Mouse (Mus musculus) macrophage (primary cell): ENCODE data around the gene Gm49711. TPM values are rescaled to one million over a fixed set of nuclear protein-coding genes. Genes with fewer than 3 reads are reported as not detected.
"Not testable (repeated sequence)": the region's sequence is repeated elsewhere in the genome, so short reads cannot be mapped to it uniquely, and the experiment has no call there.

Experiments
- H3K27ac ChIP-seq: fragments of 350-480 bp; formaldehyde crosslinking; 2 replicates; pipeline ENCODE4 v1.9.0; 2021
- H3K36me3 ChIP-seq: fragments of 350-480 bp; formaldehyde crosslinking; 2 replicates; pipeline ENCODE4 v1.9.0; 2021; ENCODE audit errors: inconsistent target
- H3K4me3 ChIP-seq: fragments of 350-480 bp; formaldehyde crosslinking; 2 replicates; pipeline ENCODE4 v1.9.0; 2021; ENCODE audit errors: inconsistent target
- H3K79me2 ChIP-seq: fragments of 350-480 bp; formaldehyde crosslinking; 2 replicates; pipeline ENCODE4 v1.9.0; 2021; ENCODE audit errors: inconsistent target
- WGBS: methylation state at CpG from one replicate; pipeline ENCODE4 v1.1.7; 2026; ENCODE audit warnings: inconsistent platforms; ENCODE audit not compliant: missing documents; 5-methylcytosine and 5-hydroxymethylcytosine counted together
- polyA plus RNA-seq: library from polyadenylated mRNA; stranded (reverse); fragments of 250-400 nt; gene quantifications from 3 replicates; pipeline ENCODE4 v1.2.4, GENCODE M21; 2018; ENCODE audit warnings: inconsistent platforms

The Gm49711 gene
- polyA plus RNA-seq, 1 experiment from 2014 or later, result not detected

- H3K4me3 ChIP-seq, result no peak overlapping the region
- H3K27ac ChIP-seq, result no peak overlapping the region
- no peaks in the 10 kb centered on the region for H3K36me3 ChIP-seq
- no peaks in the 10 kb centered on the region for H3K79me2 ChIP-seq
- WGBS, result 16% methylated on average over 14 of the region's 14 CpGs
Observed at GRCm38 (mm10) chr16:92158021-92158455, 99.9 kb downstream of the Gm49711 start.

GRCm38 (mm10) chr16:92158461-92159091, 100.5 kb downstream of the Gm49711 start:
- Histone ChIP-seq H3K27ac (no peak overlapping the region), H3K36me3 (no peaks in the 10 kb centered on the region), H3K79me2 (no peaks in the 10 kb centered on the region), H3K4me3 (no peak overlapping the region)
- 8% methylated on average over 30 of the region's 30 CpGs for WGBS

DNA sequence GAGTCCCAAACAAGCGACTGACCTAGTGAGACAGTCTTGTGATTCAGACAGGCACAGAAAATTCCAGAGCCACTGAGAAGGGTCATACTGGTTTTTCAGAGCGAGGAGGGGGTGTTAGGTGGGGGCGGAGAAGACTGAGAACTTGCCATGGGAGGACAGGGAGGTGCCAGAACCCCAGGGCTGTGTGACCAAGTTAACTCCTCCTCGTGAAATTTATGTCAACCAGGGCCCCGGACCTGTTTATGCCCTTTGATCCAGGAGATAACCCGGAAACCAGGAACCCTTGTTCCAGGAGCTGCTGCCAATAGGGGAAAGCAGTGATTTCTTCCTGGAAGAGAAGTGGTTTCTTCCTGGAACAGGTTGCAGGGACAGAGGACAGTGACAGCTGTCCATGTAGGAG, 101.0 kb downstream of the Gm49711 start:
- Histone ChIP-seq H3K4me3 (no peak overlapping the region), H3K36me3 (no peaks in the 10 kb centered on the region), H3K27ac (no peak overlapping the region), H3K79me2 (no peaks in the 10 kb centered on the region)
- WGBS, result 69% methylated on average over 6 of the region's 6 CpGs

DNA sequence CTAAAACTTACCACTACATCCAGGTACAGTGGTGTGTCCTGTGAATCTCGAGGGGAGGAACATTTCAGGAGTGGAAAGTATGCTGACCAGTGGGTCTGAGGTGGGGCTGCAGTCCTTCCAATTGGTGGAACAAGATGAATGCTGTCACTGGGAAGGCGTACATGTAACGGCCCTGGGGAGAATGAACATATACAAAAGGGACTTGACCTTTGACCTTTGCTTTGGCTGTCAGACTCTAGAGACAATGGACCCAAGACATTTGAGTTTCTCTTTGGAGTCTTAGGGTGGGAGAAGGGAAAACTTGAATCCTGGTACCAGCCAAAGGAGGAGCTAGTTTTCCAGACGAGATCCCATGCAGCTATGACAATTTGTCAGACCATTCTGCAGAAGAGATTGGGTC, 104.2 kb downstream of the Gm49711 start:
- Histone ChIP-seq H3K4me3 (no peak overlapping the region), H3K27ac (no peak overlapping the region), H3K79me2 (no peaks in the 10 kb centered on the region), H3K36me3 (no peaks in the 10 kb centered on the region)
- 92% methylated on average over 4 of the region's 4 CpGs for WGBS

GRCm38 (mm10) chr16:92163545-92163944, 105.4 kb downstream of the Gm49711 start:
- H3K79me2 ChIP-seq, result no peaks in the 10 kb centered on the region
- H3K27ac ChIP-seq, result no peak overlapping the region
- H3K36me3 ChIP-seq, result no peaks in the 10 kb centered on the region
- 91% methylated on average over 4 of the region's 4 CpGs for WGBS
- H3K4me3 ChIP-seq, result no peak overlapping the region

DNA sequence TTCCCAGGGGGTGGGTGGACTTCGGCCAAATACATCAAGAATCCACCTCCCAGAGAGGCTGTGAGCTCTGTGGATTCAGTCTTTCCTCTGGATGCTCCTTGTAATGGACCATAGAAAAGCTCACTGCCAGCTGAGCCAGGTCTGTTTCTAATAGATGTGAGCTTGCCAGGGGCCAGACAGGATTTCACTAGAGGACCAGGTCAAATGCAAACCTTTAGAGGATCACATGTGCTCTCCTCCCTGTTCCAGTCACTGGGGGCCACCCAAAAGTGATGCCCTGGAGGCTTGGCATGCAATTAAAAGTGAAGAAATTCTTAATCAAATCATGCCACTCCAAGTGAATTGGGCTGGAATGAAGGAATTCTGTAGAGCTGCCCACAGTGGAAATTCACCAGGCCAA, 117.9 kb downstream of the Gm49711 start:
- H3K79me2 ChIP-seq, result no peaks in the 10 kb centered on the region
- H3K36me3 ChIP-seq, result no peaks in the 10 kb centered on the region
- H3K4me3 ChIP-seq, result no peak overlapping the region
- WGBS, result 100% methylated on average over 1 of the region's 1 CpGs
- H3K27ac ChIP-seq, result no peak overlapping the region

DNA sequence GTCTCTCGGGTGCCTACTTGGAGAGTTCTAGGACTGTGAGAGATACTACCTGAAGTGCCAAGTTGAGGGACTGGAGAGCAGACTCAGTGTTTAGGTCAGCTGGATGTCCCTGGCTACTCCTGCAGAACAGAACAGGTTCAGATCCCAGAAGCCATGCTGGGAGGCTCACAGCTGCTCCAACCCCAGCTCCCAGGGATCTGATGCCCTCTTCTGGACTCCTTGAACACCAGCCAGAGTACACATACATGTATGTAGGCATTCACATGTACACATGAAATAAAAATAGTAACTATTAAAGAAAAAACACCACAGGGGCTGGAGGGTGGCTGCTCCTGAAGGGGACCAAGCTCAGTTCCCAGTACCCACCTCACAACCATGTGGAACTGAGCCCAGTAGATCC, 119.6 kb downstream of the Gm49711 start:
- WGBS, result 80% methylated on average over 1 of the region's 1 CpGs
- H3K79me2 ChIP-seq, result no peaks in the 10 kb centered on the region
- no peak overlapping the region for H3K27ac ChIP-seq
- H3K36me3 ChIP-seq, result no peaks in the 10 kb centered on the region
- H3K4me3 ChIP-seq, result no peak overlapping the region

GRCm38 (mm10) chr16:92179306-92179705, 121.2 kb downstream of the Gm49711 start:
- no peaks in the 10 kb centered on the region for H3K79me2 ChIP-seq
- H3K36me3 ChIP-seq, result no peaks in the 10 kb centered on the region
- 87% methylated on average over 8 of the region's 8 CpGs for WGBS
- no peak overlapping the region for H3K4me3 ChIP-seq
- H3K27ac ChIP-seq, result no peak overlapping the region

DNA sequence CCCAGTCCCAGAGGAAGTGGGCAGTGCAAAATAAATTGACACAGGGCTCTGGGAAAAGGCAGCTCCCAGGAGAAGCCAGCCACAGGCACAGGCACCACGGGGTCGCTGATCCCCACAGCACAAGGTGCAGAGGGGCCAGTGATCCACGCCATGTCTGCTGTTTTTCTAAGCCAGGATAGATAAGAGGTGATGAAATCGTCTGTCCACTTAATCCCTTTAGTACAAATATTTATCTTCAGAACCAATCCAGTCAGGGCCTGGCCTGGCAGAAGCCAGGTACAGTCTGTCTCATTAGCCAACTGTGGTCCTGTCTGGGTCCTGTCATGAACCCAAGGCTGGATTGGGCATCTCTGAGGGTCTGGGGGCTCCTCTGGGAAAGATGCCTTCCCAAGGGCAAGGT, 125.4 kb downstream of the Gm49711 start:
- WGBS, result 79% methylated on average over 4 of the region's 4 CpGs
- Histone ChIP-seq H3K79me2 (no peaks in the 10 kb centered on the region), H3K4me3 (no peak overlapping the region), H3K27ac (no peak overlapping the region), H3K36me3 (no peaks in the 10 kb centered on the region)

DNA sequence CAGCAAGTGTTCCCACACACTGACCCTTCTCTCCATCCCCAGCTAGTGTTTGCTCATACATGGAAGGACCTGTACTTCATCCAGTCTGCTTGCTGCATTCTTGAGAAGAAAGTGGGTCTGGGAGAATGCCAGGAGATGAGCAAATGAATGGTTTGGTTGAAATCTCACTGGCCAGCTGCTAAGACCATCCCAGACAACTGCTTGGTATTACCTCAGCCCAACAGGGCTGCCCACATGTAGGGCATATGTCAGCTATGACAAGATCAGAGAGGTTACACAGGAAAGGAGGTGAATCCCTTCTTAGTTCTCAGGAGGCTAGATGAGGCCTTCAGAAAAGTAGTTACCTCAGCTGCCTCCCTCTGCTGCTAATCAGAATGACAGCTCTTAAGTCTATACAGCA, 132.5 kb downstream of the Gm49711 start:
- Histone ChIP-seq H3K79me2 (no peaks in the 10 kb centered on the region), H3K36me3 (no peaks in the 10 kb centered on the region), H3K27ac (no peak overlapping the region), H3K4me3 (no peak overlapping the region)

GRCm38 (mm10) chr16:92195094-92195493, 137.0 kb downstream of the Gm49711 start:
- no peaks in the 10 kb centered on the region for H3K79me2 ChIP-seq
- H3K4me3 ChIP-seq, result no peak overlapping the region
- 86% methylated on average over 6 of the region's 6 CpGs for WGBS
- H3K36me3 ChIP-seq, result no peaks in the 10 kb centered on the region
- H3K27ac ChIP-seq, result no peak overlapping the region

DNA sequence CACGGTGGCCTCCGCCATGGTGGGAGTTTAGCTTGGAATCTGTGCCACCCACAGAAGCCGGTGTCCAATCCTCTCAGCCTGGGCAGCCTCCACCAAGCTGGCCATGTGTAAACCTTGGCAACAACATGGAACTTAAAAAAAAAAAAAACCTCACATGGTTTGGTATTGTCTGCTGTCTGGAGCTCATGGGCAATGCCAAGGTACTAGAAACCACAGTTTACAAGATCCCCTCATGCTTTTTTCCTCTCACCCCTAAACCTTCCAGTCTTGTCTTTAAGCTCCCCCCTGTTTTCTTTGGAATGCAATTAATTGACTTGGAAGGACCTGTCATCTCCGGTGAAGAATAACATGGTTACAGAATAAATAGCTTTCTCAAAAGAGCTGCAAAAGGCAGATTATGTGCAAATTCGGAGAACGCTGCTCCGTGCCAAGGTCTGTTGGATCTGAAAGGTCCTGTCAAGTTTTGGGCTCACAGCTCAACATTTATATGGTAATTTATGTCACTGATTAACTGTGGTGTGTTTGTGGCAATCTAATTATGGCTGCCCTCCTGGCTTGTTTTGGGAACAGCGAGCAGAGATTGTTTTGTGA, 138.7 kb downstream of the Gm49711 start:
- Histone ChIP-seq H3K79me2 (no peaks in the 10 kb centered on the region), H3K36me3 (no peaks in the 10 kb centered on the region), H3K4me3 (no peak overlapping the region), H3K27ac (no peak overlapping the region)
- 95% methylated on average over 8 of the region's 8 CpGs for WGBS

- no peaks in the 10 kb centered on the region for H3K36me3 ChIP-seq
- WGBS, result 95% methylated on average over 7 of the region's 7 CpGs
- no peaks in the 10 kb centered on the region for H3K79me2 ChIP-seq
- H3K27ac ChIP-seq, result no peak overlapping the region
- H3K4me3 ChIP-seq, result no peak overlapping the region
Observed at GRCm38 (mm10) chr16:92200615-92201014, 142.5 kb downstream of the Gm49711 start.

- Histone ChIP-seq H3K79me2 (no peaks in the 10 kb centered on the region), H3K4me3 (no peak overlapping the region), H3K27ac (no peak overlapping the region), H3K36me3 (no peaks in the 10 kb centered on the region)
- 83% methylated on average over 8 of the region's 8 CpGs for WGBS
Observed at GRCm38 (mm10) chr16:92203599-92203998, 145.5 kb downstream of the Gm49711 start.

DNA sequence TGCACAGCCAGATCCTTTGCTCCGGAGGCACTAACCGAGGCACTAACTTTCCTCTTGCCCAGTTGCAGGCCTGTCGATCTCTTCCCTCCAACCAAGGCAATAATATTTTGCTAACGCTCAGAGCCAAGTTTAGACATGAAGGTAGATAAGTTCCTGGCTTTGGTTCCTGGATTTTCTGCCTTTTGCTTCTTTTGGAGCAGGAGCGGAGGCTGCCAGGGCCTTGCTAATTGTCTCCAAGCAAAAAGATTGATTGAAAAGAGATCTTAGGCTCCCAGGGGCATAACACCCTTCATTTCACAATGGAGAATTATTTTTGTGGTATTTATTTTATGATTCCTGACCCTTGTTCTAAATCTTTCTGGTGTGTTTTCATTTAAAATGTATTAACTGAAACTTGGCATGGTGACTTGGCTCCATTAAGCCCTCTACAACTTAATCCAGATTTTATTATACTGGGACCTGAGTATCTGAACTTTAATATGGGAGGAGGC, 151.2 kb downstream of the Gm49711 start:
- no peaks in the 10 kb centered on the region for H3K36me3 ChIP-seq

GRCm38 (mm10) chr16:92210316-92210715, 152.2 kb downstream of the Gm49711 start:
- 82% methylated on average over 5 of the region's 5 CpGs for whole genome bisulfite sequencing
- H3K4me3 ChIP-seq, H3K36me3 ChIP-seq, H3K27ac ChIP-seq, H3K79me2 ChIP-seq: not testable (repeated sequence)

More for the DNA sequence above, 151.2 kb downstream of the Gm49711 start:
- H3K27ac ChIP-seq, result no peak overlapping the region
- H3K79me2 ChIP-seq, result no peaks in the 10 kb centered on the region
- 88% methylated on average over 5 of the region's 5 CpGs for WGBS
- H3K4me3 ChIP-seq, result no peak overlapping the region
